8 mouse cellular contexts compared by ENCODE assay signal in the genomic region with DNA sequence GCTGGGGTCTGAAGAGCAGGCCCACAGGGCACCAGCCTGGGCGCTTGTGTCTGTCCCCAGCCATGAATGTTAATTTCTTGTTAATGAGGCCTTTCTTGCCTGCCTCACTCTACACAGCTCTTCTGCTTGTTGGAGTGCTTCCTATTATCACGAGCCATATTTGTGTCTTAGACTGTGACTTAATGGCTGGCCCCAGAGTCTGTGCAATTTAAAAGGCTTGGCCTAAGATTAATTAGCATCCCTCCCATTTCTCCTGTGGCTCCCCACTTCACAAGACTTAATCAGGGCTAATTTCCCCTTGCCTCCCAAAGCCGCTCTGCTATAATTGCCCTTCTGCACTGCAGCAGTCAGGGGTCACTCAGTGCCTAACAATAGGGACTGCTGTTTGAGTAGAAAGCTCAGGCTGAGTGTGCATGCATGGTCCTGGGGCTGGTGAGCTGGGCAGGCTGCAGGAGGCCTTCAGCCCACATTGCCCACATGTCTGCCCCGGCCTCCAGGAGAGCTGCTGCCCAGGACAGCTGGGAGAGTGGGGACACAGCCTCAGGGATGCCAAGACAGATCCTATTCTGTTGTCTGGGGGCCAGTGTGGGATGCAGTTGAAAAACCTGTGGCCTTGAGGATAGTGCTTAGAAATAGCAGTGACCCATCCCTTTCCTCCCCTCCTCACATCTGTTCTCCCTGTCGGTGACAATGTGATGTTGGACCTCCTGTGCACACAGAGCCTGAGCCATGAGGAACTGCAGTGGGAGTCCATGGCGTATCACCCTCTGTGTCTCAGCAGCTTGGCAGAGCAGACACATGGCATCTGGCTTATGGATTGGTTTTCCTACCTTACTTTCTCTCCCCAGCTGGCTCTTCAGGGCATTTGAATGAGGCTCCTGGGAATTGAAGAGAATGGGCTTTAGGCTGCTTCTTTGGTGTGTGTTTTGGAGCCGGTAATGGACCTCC. TPM values are rescaled to one million over a fixed set of nuclear protein-coding genes. Genes with fewer than 3 reads are reported as not detected.
DNase-seq lines count a peak whose midpoint lies in the region.
"Had no signal": no experiment of that assay in that cellular context is flagged by ENCODE, and none has a peak within 500 bp of the region (broad histone marks: within the 10 kb centered on the region; RNA-seq: fewer than 3 reads in every experiment).

No protein-coding gene starts in this region.

- DNase-seq in layer of hippocampus, adult 11-12 months (ENCODE audit: low spot score) = peak; percentile 16
- DNase-seq in layer of hippocampus, postnatal 36 days = no peak
- peak; percentile 30 for DNase-seq in embryo, embryonic 11 days
- DNase-seq in forelimb bud, embryonic 11.5 days (ENCODE audit: low read depth, low spot score) = peak; percentile 13
- peak; percentile 17 for DNase-seq in neural tube, embryonic 10.5 days (ENCODE audit: extremely low spot score, low spot score)
- DNase-seq in adrenal gland, postnatal 14 days = no peak
- no peak for DNase-seq in urinary bladder, postnatal 10 days (ENCODE audit: low spot score)
- DNase-seq: thymus, adult 2 months had no signal

RNA-seq across cellular contexts. Expression of a gene that starts 55.5 kb away (rescaled TPM):
- total RNA-seq in layer of hippocampus, postnatal 36 days (2021) = 10 to 100 TPM; 22.9 to 32.4 TPM
- total RNA-seq in adrenal gland, postnatal 14 days (2021) = 16.6 and 16.7 TPM in 2 replicates

RNA-seq across cellular contexts. Expression of a gene that starts 55.6 kb away (rescaled TPM):
- 100 to 1,000 TPM; 108 to 110 TPM for total RNA-seq in layer of hippocampus, postnatal 36 days (2021)
- total RNA-seq in adrenal gland, postnatal 14 days (2021) = 61.0 and 66.2 TPM in 2 replicates

Comparison
In these comparisons a context has a peak if more than half of its experiments do, and no peak if none do; other contexts are left out.
1. DNase-seq: peak in layer of hippocampus, adult 11-12 months (single experiment), embryo, embryonic 11 days (single experiment), forelimb bud, embryonic 11.5 days (single experiment) and neural tube, embryonic 10.5 days (single experiment); none in layer of hippocampus, postnatal 36 days (0 of 2), adrenal gland, postnatal 14 days (single experiment) and urinary bladder, postnatal 10 days (single experiment).